Mouse (Mus musculus) megakaryocyte-erythroid progenitor cell, adult 5-6 weeks (primary cell): ENCODE data around the gene Btd. TPM values are rescaled to one million over a fixed set of nuclear protein-coding genes. Genes with fewer than 3 reads are reported as not detected.
A peak's percentile ranks its signal among the peaks of the same experiment; 100 is the strongest.

Experiments
- ATAC-seq: replicated peaks from 2 replicates; pipeline ENCODE4 v1.8.0; 2016; ENCODE audit warnings: mild to moderate bottlenecking, inconsistent platforms; ENCODE audit not compliant: severe bottlenecking, poor library complexity, low FRiP score, low TSS enrichment
- total RNA-seq, 2 experiments: library from RNA; stranded (forward) in 1 of 2; stranded (reverse) in 1 of 2; fragments of 200-1000, 215-1000 nt in 1 of 2; fragments of >200 nt in 1 of 2; fragmentation: Nextera tagmentation in 1 of 2; gene quantifications; 2 replicates each; pipeline ENCODE4 v1.2.3; 2014 to 2017

Btd gene
- 5.4 and 10.4 TPM in 2 replicates for total RNA-seq (2014; fragmentation: Nextera tagmentation)
- 5.6 and 7.4 TPM in 2 replicates for total RNA-seq (2017)

DNA sequence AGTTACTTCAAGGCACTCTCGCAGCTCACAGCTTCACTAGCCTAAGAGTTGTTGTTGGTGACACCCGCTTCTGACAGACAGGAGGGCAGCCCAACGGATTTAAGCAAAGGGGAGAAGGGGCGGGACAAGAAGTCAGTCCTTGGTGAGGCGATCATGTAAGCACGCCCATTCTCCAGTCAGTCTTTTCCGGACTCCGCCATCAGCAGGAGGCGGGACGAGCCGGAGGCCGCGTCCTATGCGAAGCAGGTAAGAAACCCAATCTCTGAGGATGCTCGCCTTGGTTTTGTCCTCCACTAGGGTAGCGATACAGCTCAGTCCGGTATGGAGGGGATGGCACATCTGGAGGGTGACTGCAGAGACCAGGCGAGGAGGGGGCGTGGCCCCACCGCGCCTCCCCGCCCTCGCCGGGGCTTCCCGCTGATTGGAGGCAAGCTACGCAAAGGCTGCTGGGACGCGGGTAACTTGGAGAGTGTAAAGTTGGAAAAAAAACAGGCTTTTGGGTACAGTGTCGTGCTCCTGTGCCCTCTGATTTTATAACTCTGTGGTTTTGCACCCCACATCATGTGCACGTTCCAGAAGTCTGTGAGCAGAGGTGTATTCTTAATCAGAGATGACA is at the start of gene Btd, which contains the start of gene Hacl1:
TSS of gene Btd (plus strand) at position 139 of the 616 bp plus-strand sequence.
TSS of gene Hacl1 (minus strand) at position 397 of the 616 bp plus-strand sequence.
- peak; percentile 98 for ATAC-seq

DNA sequence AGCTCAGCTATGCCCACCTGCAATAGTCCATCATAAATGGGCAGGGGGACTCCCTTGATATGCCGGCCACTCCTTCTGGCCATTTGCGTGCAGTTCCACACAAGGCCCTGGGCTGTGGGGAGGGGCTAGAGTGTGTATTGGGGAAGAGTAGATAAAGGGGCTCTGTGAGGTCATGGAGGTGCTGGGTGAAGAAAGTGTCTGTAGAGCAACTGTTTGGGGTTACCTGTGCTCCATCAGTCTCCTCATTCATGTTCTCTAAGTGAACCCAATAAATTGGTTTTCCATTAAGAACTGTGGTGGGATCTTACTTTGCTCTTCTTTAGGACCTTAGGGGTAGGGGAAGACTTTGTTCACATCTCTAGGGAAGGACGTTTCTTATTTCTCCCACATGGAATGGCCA is 49.6 kb upstream of the Btd start, which contains the start of gene Colq:
TSS of gene Colq (minus strand) at position 101 of the 400 bp plus-strand sequence.
- no peak for ATAC-seq

DNA sequence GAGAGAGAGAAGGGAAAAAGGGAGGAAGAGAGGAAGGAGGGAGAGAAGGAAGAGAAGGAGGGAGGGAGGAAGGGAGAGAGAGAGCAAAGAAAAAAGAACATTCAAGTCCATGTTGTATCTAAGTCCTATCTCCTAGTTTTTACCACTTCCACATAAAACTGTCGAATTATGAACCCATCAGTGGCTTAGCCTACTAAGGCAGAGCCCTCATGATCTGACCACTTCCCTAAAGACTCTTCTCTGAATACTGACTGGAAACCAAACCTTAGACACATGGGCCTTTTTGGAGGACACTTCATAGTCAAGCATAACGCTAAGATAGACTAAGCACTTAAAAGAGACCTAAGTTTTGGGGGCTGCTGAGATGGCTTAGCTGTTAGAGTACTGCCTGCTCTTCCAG is 47.8 kb upstream of the Btd start:
- no peak for ATAC-seq

DNA sequence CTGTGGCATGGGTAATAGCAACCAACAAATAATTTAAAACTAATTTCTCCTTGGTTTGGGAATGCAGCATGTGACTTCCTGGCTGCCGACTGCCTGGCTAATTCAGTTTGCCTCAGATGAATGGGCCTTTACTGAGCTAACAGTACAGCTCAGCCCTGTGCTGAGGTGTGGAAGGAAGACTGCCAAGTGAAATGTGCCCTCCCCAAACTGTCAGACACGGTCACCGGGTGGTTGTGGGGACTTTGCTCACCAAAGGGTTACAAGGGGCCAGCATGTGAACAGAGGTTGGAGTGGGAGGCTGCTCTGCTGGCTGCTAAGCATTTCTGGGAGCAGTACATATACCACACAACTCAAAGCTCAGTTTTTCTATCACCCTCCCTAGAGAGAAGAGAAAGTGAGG is 46.1 kb upstream of the Btd start:
- no peak for ATAC-seq

DNA sequence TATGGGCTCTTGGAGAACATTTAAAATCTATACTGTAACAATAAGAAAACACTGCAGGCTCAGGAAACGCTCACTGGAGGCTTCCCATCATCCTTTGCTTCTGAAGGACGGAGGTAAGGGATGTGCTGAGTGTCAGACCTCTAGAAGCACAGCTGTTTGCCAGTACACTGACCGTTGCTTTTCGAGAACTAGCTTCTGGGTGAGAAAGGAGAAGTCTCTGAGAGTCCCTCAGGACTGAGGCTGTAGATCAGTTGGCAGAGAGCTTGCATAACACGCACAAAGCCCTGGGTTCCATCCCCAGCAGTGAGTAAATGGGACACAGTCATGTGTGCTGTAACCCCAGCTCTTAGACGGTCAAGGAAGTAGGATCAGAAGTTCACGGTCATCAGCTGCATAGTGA is 44.4 kb upstream of the Btd start:
- ATAC-seq = no peak

DNA sequence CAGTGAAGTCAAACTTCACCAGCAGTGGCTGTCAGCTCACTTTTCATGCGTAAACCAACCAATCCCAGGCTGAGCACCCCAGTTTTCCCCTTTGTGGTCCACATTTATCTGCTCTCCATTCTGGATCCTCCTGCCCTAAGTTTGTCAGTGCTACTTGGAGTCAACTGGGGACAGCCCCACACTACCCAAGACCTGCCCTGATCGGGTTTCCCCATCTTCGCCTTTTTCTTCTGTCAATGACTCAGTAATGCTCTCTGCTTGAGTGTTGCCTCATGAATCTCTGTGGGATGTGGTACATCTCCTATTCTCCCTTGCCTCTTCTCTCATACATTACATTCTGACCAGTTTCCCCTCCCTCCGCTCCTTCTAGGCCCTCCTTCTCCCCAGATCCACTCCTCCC is 43.4 kb upstream of the Btd start:
- no peak for ATAC-seq

DNA sequence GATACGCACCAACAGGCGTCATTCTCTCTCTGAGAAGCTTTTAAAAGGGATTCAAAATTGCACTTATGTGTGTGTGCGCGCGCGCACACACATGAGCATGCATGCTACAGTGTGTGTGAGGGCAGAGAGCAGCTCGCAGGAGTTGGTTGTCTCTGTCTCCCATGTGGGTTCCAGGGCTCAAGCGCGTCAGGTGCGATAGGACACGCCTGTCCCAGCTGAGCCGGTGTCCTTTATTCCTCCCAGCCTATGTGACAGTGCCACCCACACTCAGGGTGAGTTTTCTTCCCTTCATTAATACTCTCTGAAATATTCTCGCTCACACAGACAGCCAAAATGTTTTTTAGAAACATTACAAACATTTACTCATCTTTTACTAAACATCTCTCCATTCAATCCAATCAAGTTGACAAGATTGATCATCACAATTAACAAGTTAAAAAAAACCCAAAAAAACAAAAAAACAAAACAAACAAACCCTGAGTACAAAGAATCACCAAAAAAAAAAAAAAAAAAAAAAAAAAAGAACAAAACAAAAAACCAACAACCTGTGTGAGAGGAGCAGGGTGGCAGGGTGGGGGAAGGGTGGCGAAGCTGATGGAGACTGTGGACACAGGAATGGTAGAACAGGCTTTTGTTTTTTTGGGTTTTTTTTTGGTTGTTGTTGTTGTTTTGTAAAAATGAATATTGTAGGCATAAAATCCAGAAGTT is 38.8 kb upstream of the Btd start:
- no peak for ATAC-seq

DNA sequence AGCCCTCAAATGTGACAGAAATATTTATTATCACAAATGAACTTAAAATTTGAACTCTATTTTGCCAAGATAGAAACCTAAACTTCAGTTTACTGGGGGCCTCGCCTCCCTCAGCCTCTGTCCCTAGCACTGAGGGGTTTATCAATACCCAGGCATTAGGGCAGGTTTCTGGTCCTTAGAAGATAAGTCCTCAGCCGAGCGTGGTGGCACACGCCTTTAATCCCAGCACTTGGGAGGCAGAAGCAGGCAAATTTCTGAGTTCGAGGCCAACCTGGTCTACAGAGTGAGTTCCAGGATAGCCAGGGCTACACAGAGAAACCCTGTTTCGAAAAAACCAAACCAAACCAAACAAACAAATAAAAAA is 38.2 kb upstream of the Btd start:
- peak; percentile 90 for ATAC-seq

DNA sequence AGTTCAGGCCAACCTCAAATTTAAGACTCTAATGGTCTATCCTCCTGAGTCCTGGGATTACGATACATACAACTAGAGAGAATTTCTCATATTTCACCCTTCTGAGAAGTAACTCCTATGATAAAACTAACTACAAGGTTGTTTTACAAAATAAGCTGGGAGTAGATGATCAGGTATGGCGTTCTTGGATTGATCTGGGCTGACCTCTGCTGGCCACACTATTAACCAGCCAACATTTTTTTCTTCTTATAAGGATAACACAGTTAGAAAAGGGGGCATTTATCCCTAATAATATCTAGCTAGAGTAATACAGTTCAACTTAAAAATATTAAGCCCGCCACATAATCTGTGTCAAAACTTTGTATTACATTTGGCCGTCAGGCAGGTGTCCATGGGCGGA is 35.9 kb upstream of the Btd start:
- no peak for ATAC-seq

DNA sequence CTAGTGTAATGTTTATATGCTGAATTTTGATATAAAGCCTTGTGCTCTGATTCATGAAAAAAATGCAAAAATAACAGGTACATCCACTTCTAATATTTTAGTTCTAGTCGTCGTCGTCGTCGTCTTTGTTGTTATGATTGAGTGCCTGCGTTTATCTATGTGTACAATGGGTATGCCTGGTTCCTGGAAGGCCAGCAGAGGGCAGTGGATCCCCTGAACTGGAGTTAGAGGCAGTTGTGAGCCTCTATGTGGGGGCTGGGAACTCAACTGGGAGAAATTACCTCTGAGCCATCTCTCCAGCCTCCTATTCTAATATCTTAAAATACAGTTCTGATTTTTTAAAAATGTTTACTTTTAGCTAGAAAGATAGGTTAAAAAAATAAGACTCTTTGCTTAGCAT is 35.3 kb upstream of the Btd start:
- ATAC-seq = no peak

DNA sequence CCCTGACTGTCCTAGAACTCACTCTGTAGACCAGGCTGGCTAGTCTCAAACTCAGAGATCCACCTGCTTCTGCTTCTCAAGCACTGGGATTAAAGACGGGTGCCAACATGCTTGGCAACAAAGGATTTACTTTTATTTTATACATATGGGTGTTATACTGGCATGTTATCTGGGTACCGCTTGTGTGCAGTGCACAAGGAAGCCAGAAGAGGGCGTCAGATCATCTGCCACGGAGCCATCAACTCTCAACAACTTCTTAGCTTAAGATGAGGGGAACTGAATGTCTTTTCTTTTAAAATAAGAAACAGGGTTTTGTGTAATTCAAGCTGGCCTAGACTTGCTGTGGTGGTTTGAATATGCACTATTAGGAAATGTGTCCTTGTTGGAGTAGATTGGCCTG is 28.8 kb upstream of the Btd start:
- no peak for ATAC-seq

DNA sequence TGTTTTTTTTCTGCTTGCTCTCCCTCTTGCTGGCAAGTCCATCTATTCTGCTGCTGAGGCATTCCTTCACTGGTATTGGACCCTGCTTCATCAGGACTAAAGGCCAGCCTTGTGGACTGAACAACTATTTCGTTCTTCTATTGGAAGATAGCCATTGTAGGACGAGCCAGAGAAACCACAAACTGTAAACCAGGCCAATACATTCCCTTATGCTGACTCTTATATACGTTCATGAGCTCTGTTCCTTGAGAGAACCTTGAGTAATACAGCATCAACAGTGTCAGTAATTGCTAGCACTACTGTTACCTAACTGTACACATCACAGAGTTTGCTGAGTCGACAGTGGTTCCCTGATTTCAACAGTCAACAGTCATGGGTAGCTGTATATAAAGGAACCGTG is 27.2 kb upstream of the Btd start:
- no peak for ATAC-seq

DNA sequence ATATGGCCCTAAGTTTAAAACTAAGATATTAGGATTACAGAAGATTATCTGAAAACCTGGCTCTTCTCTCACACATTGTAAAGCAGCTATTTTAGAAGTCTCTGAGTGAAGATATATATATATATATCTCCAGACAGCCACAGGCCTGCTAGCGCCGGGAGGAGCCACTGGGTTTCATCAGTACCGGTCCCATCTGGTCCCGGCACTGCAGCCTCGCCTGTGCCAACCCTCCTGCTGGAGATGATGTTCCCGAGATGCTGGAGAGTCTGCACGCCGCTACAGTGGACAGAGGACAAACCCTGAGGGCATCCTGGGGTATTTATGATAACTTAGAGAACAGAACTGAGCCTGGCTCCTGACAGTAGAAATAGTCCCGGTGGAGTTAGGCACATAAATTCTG is 23.6 kb upstream of the Btd start:
- no peak for ATAC-seq

DNA sequence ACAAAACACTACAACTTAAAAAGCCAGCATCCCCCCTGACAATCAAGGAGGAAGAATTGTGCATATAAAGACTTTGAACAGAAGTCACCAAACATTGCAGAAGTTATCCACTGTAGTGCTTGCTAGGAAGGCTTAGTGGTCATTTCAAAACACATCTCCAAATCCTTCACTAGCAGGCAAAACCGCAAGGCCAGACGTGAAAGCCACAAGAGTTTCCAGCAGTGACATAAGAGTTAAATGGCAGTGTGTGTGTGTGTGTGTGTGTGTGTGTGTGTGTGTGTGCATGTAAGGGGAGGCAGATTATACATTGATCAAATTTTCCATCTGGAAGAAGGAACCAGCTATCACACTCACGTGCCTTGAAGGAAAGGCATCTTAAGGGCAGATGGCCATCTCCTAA is 22.8 kb upstream of the Btd start:
- ATAC-seq = no peak

DNA sequence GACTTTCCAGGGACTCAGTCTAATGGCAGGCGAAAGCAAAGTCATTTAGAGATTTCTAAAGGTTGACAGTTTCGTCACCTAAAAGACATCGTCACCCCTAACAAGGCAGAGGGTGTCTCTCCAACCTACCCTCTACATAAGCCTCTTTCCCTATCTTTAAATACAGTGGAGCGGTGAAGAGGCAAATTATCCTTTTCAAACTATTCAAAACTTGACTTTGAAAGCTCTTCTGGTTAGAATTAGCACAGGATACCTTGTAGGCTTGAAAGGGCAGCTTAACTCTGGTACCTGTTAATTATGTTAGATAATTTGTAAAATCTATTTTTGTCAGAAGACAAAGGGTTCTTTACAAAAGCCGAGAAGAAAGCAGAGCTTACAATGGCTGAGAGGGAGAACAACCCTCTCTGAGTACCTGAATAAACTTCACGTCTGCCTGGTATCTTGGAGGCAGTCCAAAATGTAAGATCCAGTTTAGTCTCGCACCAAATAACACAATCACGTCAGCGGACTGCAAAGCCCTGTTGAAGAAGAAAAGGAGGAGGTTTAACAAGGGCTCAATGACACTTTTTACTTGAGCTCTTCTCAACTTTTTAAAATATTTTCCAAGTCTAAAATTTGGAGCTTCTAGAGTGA is 20.1 kb upstream of the Btd start:
- ATAC-seq = no peak

DNA sequence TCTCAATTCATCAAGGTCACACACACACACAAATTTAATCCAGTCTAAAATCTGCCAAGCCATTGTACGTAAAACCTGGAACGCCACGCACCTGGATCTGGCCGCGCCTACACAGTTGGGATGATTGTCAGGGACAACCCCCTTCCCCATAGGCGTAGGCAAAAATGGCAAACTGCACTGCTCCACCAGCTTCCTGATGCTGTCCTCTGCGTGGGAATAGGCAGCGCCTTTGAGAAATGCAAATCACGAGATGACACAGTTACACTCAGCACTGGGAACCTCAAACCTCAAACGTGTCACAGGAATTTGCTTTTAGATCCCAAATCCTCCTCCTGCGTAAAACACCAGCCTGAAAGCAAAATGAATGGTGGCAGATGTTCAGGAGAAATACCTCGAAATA is 18.1 kb upstream of the Btd start:
- ATAC-seq = no peak

DNA sequence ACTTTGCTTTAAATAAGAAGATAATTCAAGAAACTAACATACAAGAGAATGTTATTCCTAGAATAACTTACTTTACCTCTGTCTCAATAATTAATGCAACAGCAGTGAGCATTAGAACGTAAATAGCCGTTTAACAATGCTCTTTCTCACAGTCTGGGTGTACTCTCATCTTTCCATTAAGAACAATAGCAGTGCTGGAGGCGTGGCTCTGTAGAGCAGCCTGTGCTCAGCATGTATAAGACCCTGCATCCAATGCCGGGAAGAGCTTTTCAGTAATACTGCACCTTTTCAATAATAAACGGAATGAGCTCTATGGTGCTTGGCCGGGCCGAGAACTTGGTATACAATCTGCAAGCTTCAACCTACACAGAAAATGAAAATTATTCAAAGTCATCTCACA is 10.2 kb upstream of the Btd start:
- ATAC-seq = no peak

DNA sequence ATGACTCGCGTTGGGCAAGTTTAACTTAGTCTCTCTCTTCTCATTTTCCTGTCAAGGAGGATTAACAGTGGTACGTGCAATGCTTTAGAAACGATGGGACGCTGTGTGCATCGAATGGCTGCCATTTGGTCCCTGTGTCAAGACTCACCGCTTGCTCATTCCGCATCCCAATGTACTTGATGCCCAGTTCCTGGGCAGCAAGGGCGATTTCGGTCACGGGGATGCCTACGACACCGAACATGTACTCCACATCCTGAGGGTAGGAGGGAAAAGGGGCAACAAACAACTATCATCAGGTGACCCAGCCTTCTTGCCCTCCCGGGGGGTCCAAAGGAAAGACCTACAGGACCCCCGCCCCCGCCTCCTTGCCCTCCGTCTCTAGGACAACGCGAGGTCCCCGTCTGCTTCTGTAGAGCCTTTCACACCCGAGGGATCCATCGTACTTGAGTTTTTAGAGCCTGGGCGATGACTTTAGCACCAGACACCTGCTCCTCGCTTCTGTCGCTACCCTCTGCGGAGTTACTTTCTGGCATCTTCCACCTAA is 410 bp upstream of the Btd start, which contains the start of gene Gm49387:
TSS of gene Gm49387 (minus strand) at position 533 of the 544 bp plus-strand sequence.
- ATAC-seq = peak; percentile 28

DNA sequence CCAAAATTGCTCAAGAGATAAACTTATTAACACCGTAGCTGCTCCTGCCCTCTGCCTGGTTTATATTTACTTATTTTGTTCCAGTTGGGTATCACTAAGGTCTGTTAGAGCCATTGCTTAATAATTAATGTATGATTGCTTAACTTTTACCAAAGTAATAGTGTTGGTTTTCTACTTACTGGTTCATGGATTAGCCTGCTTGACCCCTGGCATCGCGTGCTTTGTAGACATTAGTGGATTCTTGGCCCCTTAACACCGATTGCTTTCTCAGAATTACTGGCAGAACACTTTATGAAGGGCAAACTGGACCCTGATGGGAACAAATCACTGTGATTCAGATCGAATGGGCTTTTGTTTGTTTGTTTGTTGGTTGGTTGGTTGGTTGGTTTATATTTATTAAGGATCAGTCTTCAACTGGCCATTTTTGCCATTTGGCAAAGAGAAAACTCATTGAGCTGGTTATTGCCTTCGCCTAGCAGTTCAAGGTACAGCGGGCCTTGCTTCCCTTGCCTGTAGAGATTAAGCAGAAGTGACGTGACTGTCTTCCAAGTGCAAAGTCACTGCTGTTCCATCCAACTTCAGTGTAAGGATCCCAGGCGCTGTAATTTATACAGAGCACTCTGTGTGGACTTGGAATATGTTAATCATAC is 803 bp downstream of the Btd start:
- ATAC-seq = no peak
